Mouse (Mus musculus): ENCODE results near the gene Neurod1.

Neurod1 gene

DNA sequence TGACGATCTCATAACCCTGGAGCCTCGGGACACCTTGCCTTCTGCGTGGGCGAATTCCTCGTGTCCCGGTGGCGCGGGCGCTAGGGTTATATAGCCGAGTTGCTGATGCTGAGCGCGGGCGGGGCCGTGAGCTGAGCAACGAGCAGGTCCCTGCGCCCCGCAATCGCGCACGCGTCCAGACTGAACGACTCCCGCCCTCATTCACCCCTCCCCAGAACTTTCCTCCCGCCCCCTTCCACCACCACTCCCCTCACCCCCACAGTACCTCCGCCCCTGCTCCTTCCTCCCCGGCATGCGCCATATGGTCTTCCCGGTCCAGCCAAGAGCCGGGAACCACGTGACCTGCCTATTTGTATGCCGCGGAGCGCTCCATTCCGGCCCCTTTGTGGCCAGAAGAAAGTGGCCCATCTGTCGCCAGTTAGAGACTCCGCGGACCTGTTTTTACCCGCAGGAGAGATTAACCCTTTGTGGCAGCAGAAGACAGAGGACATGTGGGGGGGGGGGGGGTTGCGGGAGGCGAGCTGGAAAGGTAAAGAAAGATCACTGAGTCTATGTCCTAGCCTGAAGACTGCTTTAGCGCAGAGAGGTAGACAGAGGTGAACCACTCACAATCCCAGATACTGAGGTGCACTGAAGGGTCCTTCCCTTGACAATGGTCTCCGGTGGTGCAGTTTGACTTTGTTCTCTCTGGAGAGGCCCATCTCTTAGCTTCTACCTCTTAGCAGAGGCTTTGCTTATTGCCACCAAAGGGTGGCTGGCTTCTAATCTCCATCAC lies at the start of gene Neurod1, which contains the start of gene Cerkl:
TSS of gene Neurod1 (minus strand) at position 177 of the 775 bp plus-strand sequence.
TSS of gene Cerkl (minus strand) at position 211 of the 775 bp plus-strand sequence.
- DNase-seq (ENCODE audit: low read depth in 2 of 2, low spot score in 2 of 2) = no peak

GRCm38 (mm10) chr2:79498990-79499755 lies 42.6 kb upstream of the Neurod1 start:
- peak in 1 of 2 experiments; percentile 10 for DNase-seq (ENCODE audit: low read depth in 2 of 2, low spot score in 2 of 2)

- no peak for DNase-seq (ENCODE audit: low read depth in 2 of 2, low spot score in 2 of 2)
Measured at GRCm38 (mm10) chr2:79485127-79485526, 28.6 kb upstream of the Neurod1 start.

DNA sequence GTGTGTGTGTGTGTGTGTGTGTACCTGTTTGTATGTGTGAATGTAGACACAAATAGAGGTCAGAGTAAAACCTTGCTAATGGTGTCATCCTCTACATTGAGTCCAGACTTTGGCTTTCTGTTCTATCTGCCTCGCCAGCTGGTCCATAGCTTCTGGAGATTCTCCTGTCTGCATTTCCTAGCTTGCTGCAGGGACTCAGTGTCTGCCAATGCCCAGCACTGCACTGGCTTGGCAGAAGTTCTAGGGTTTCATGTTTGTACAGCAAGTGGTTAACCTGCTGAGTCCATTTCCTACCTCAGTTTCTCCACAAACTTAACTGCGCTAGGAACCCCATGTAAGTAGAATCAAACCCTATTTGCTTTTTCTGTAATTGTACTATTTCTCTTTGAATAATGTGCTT lies 26.0 kb upstream of the Neurod1 start:
- DNase-seq (ENCODE audit: low read depth in 2 of 2, low spot score in 2 of 2) = no peak

- no peak for DNase-seq (ENCODE audit: low read depth in 2 of 2, low spot score in 2 of 2)
Measured at GRCm38 (mm10) chr2:79462411-79462810, 5.9 kb upstream of the Neurod1 start.

DNA sequence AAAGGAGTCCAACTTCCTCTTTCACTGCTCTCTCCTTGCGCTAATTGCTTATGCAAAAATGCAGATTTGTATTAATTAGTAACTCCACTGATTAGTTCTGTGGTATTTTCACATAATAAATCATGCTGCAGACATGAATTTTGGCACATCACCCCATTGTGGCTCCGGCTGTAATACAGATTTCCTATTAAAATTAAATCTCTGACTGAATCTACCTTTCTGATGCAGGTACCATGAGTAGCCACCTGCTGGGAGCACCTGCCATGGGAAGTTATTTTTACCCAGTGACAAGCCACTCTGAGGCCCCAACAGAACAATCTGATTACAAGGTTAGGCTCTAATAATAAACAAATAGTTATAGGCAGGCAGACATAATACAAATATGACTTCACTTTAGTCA lies 5.3 kb upstream of the Neurod1 start:
- DNase-seq (ENCODE audit: low read depth in 2 of 2, low spot score in 2 of 2) = no peak

DNA sequence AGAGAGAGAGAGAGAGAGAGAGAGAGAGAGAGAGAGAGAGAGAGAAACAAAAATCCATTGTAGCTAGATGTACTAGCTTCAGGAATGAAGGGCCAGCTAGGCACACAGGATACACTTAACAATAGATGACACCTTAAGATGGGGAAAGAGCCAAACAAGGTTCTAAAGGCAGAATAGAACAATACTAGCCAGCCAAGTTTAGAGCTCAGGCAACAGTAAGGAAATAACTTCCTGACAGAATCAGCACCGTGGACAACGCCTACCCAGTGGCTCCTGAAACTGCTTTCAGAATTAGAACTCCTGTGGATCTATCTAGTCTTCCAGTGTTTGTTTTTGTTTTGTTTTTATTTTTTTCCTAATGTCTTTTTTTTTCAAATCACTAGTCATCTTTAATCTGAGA lies 4.0 kb upstream of the Neurod1 start:
- no peak for DNase-seq (ENCODE audit: low read depth in 2 of 2, low spot score in 2 of 2)

- no peak for DNase-seq (ENCODE audit: low read depth in 2 of 2, low spot score in 2 of 2)
Measured at GRCm38 (mm10) chr2:79460107-79460506, 3.6 kb upstream of the Neurod1 start.

DNA sequence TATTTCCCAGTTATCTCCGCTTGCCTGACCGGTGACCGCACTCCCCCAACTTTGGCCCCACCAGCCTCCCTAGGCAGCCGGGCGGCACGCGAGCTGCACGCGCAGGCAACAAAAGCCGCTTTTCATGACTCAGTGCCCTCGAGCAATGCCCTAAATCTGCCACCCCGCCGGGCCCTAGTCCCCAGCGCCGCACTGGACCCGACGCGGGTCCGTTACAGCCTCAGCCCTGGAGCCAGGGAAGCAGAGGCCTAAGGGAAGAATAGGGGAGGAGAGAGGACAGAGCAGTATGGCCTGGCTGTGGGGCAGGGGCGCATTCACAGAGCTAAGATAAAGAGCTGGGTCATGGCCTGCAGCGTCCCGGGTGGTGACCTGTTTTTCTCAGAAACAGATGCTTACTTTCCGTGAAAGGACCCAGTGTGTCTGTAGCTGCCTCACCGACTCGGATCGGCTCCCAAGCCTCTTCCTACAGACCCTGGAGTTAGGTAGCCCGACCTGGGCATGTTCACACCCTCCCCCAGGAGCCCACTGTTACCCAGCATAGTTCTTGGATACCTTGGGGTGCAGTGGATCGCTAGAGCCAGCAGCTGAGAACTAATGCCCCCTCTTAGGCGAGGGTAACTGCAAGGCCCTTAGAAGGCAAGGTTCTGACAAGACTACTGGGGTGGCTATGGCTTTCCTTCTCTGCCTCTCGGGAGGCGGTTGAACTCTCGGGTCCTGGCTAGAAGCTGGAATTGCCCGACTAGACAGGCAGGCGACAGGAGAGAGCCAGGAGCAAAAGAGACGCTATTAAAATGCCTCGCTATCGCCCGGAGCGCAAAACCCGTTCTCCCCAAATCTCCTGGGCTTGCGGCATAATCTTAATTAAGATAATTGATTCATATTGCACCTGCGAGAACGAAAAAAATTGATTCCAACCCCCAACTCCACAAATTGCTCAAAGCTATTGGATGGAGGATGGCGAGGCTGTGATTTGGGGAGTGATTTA lies 2.8 kb upstream of the Neurod1 start:
- DNase-seq (ENCODE audit: low read depth in 2 of 2, low spot score in 2 of 2) = no peak

GRCm38 (mm10) chr2:79457932-79458331 lies 1.4 kb upstream of the Neurod1 start:
- no peak for DNase-seq (ENCODE audit: low read depth in 2 of 2, low spot score in 2 of 2)

DNA sequence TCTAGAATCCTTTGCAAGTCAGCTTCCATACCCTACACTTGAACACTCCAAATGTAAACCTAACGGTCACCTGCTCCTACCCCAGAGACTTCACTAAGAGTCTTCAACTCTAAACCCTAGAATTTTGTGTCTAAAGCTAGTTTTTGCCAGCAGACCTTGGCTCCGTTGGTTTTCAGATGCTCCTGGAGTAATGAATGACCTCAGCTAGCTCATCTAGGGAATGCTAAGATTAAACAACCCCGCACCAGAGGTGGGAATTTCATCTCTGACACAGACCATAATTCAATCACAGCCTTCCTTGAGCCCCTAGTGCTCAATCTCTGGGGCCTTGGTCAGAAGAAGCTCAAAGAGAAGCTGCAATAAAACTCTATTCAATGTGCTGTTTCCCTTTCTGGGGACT lies 883 bp upstream of the Neurod1 start:
- DNase-seq (ENCODE audit: low read depth in 2 of 2, low spot score in 2 of 2) = no peak

- no peak for DNase-seq (ENCODE audit: low read depth in 2 of 2, low spot score in 2 of 2)
Measured at GRCm38 (mm10) chr2:79455646-79456045, 905 bp downstream of the Neurod1 start.

GRCm38 (mm10) chr2:79454786-79455446 lies 1.6 kb downstream of the Neurod1 start:
- no peak for DNase-seq (ENCODE audit: low read depth in 2 of 2, low spot score in 2 of 2)

DNA sequence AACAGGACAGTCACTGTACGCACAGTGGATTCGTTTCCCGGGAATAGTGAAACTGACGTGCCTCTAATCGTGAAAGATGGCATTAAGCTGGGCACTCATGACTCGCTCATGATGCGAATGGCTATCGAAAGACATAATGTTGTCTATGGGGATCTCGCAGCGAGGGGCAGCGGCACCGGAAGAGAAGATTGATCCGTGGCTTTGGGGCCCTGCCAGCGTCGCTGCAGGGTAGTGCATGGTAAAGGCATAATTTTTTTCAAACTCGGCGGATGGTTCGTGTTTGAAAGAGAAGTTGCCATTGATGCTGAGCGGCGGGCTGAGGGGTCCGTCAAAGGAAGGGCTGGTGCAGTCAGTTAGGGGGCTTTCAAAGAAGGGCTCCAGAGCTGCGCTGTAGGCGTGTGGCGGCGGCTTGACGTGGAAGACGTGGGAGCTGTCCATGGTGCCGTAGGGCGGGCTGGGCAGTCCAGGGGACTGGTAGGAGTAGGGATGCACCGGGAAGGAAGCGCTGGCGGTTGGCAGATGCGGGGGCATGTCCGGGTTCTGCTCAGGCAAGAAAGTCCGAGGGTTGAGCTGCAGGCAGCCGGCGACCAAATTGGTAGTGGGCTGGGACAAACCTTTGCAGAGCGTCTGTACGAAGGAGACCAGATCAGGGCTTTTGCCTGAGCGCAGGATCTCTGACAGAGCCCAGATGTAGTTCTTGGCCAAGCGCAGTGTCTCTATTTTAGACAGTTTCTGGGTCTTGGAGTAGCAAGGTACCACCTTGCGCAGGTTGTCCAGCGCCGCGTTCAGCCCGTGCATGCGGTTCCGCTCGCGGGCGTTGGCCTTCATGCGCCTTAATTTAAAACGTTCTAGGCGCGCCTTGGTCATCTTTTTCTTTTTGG lies 2.4 kb downstream of the Neurod1 start:
- no peak for DNase-seq (ENCODE audit: low read depth in 2 of 2, low spot score in 2 of 2)

DNA sequence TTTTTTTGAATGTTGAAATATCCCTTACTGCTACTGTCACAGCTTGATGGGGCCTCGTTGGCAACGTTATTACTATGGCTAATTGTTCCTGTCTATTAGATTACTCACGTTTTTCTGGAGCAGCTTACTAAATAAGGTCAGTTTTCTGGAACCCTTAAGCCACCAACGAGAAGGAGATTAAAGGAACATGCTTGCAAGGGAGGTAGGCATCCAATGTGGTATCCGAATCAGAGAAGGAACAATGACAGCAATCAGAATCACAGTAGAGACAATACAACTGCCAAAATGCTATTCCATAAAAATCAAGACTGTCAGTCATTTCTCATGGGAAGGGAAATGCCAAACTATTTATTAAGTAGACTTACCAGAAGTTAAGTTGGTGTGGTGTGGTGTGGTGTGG lies 5.1 kb downstream of the Neurod1 start:
- DNase-seq (ENCODE audit: low read depth in 2 of 2, low spot score in 2 of 2) = no peak

GRCm38 (mm10) chr2:79450684-79451394 lies 5.7 kb downstream of the Neurod1 start:
- DNase-seq (ENCODE audit: low read depth in 2 of 2, low spot score in 2 of 2) = no peak

DNA sequence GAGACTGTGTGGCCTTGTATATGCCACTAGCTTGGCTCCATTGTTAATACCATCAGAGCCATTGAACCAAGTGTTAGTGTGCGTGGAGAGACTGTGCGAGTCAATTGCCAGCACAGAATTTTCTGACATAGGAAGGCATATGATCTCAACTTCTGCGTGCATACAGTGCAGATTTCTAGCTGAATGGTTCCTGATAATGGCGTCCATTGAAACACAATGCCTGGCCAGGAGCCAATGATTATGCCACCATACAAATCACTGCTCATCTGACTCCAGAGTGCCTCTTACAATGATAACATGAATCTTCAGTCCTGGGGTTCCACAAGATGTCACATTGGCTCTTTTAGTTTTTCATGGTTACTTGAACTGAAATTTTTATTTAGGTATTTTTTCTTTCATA lies 7.2 kb downstream of the Neurod1 start:
- DNase-seq (ENCODE audit: low read depth in 2 of 2, low spot score in 2 of 2) = no peak

DNA sequence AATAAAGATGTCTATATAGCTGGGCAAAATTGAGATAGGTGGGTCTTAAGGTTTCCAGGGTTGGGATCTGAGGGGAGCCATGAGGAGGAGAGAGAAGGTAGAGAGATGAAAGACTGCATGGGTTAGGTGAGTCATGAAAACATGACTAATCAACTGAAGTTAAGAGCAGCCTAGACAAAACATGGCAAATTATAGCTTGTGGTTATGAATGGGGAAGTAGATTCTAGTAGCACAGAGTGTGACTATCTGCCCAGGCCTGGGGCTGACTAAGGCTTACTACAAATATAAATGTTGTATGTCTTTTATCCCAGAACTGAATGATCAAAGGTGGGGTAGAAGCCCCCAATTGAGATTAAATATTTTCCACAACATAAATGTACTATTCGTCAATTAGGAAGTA lies 9.4 kb downstream of the Neurod1 start:
- DNase-seq (ENCODE audit: low read depth in 2 of 2, low spot score in 2 of 2) = no peak
